Mouse (Mus musculus): ENCODE results near the gene Ubxn10. TPM values are rescaled to one million over a fixed set of nuclear protein-coding genes. Genes with fewer than 3 reads are reported as not detected.
A peak's percentile ranks its signal among the peaks of the same experiment; 100 is the strongest.

The Ubxn10 gene
- polyA plus RNA-seq, 1 experiment from 2014 or later, result 2.3 TPM

DNA sequence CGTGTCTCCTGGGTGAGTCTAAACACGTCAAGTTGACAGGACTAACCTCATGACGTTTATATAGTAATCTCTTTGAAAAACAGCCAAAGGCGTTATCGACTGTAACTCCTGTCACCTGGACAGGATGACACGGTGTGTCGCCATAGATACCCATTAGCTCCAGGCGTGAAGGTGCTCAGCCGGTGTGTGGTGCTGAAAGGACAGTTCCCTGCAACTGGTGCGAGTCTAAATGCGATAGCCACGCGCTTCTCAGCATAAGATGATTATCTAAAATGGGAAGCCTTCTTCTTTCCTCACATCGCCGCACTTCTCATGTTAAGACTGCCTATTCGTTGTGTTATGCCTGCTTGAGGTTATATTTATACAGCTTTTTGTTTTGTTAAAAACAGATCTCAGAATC, 60.5 kb downstream of the Ubxn10 start:
- H3K4me1 ChIP-seq (ENCODE audit: control insufficient read depth, insufficient read depth, low read length), result no peaks in the 10 kb centered on the region
- H3K4me2 ChIP-seq (ENCODE audit: low read depth, severe bottlenecking), result no peak overlapping the region
- no peaks in the 10 kb centered on the region for H3K36me3 ChIP-seq (ENCODE audit: control insufficient read depth, insufficient read depth, low read length)
- ATAC-seq (ENCODE audit: insufficient number of reproducible peaks, low FRiP score, low TSS enrichment, low read depth), result no peak
- H3K9me3 ChIP-seq (ENCODE audit: control insufficient read depth, low read length), result no peaks in the 10 kb centered on the region
- WGBS, result 13% methylated on average over 16 of the region's 16 CpGs
- H3K9ac ChIP-seq (ENCODE audit: low read length), result no peak overlapping the region
- H3K27me3 ChIP-seq (ENCODE audit: control insufficient read depth, insufficient read depth, low read length), result 0 out of 2 replicates have a peak, but pooled peaks cover 2% of the 10 kb centered on the region
- DNase-seq (ENCODE audit: low spot score), result peak; percentile 82
- H3K27ac ChIP-seq (replicated peaks; ENCODE audit: low read depth, low read length), result no peak overlapping the region
- H3K4me3 ChIP-seq (ENCODE audit: low read depth, low read length), result no peak overlapping the region

DNA sequence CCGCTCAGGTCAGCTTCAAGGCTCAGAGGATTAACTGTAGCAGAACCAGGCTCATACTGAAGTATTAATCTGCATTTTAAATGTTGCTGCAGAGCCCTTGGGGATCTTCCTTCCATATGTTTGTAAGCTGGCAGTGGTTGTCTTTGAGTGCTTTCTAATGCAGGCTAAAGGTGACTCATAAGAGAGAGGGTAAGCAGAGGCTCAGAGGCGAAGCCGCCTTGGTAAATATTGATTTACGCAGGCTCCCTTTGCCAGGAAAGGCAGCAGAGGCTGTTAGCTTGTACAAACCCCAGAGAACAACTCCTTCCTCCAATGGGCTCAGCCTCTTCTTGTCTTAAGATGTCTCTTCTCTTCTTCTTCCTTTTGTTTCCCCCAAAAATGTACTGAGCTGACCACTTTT, 64.8 kb downstream of the Ubxn10 start:
- 59% methylated on average over 4 of the region's 4 CpGs for WGBS
- Histone ChIP-seq H3K4me1 (ENCODE audit: control insufficient read depth, insufficient read depth, low read length) (no peaks in the 10 kb centered on the region), H3K9me3 (ENCODE audit: control insufficient read depth, low read length) (no peaks in the 10 kb centered on the region), H3K27me3 (ENCODE audit: control insufficient read depth, insufficient read depth, low read length) (no peaks in the 10 kb centered on the region), H3K9ac (ENCODE audit: low read length) (no peak overlapping the region), H3K4me3 (ENCODE audit: low read depth, low read length) (no peak overlapping the region), H3K36me3 (ENCODE audit: control insufficient read depth, insufficient read depth, low read length) (no peaks in the 10 kb centered on the region), H3K27ac (replicated peaks; ENCODE audit: low read depth, low read length) (no peak overlapping the region), H3K4me2 (ENCODE audit: low read depth, severe bottlenecking) (no peak overlapping the region)
- no peak for DNase-seq (ENCODE audit: low spot score)
- ATAC-seq (ENCODE audit: insufficient number of reproducible peaks, low FRiP score, low TSS enrichment, low read depth), result no peak

DNA sequence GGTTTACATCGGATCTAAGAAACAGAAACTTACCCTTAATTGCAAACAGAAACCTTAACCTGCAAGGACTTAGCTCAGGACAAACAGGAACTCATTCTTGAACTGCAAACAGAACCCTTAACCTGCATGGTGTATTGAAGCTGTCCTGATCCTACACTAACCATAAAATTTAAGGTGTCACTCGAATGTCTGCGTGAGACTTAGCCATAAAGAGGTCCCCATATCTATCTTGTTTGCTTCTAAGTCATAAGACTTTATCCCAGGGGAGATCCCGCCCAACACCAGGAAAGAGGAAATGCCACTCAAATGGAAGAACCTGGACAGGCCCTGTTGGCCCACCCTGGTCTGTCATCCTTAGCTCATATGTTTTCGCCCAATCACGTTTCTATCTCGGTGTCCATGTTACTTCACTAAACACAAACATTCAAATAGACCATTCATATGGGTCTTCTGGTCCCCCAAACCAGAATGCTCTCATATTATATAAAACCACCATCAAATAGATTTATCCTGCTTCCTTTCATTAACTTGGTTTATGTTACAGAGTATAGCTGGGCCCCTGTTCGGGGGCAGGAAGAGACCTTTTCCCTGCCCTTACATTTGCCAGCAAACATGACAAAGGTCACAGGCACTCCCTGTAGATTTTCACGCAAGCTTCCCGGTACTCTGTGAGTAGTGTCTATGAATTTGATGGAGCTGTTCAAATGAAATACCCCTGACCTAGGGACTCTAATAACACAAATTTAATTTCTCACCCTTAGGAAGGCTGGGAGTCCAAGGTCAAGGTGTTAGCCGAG, 66.7 kb downstream of the Ubxn10 start:
- no peak overlapping the region for H3K9ac ChIP-seq (ENCODE audit: low read length)
- ATAC-seq (ENCODE audit: insufficient number of reproducible peaks, low FRiP score, low TSS enrichment, low read depth) (no peak), DNase-seq (ENCODE audit: low spot score) (no peak)
- no peak overlapping the region for H3K4me3 ChIP-seq (ENCODE audit: low read depth, low read length)
- no peaks in the 10 kb centered on the region for H3K27me3 ChIP-seq (ENCODE audit: control insufficient read depth, insufficient read depth, low read length)
- H3K27ac ChIP-seq (replicated peaks; ENCODE audit: low read depth, low read length), result no peak overlapping the region
- no peaks in the 10 kb centered on the region for H3K36me3 ChIP-seq (ENCODE audit: control insufficient read depth, insufficient read depth, low read length)
- 79% methylated on average over 11 of the region's 11 CpGs for WGBS
- H3K9me3 ChIP-seq (ENCODE audit: control insufficient read depth, low read length), result no peaks in the 10 kb centered on the region
- H3K4me2 ChIP-seq (ENCODE audit: low read depth, severe bottlenecking), result no peak overlapping the region
- H3K4me1 ChIP-seq (ENCODE audit: control insufficient read depth, insufficient read depth, low read length), result no peaks in the 10 kb centered on the region

DNA sequence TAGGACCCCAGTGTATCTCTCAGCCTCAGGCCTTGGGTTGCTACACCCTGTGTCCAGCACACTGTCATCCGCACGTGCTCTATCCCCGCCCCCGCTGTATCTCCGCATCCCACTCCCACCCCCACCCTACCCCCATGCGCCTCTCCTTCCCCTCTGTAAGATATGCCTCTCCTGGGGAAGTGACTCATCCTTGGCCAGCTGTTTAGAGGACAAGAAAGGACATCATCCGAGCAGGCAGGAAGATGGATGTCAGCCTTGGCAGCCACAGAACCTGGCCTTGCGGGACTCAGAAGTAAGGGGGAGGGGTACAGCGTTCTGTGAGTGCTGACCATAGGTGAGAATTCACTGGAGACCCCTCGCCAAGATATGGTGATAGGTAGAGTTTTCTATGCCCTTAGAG, 70.4 kb downstream of the Ubxn10 start:
- 70% methylated on average over 10 of the region's 10 CpGs for WGBS
- no peak overlapping the region for H3K27ac ChIP-seq (replicated peaks; ENCODE audit: low read depth, low read length)
- DNase-seq (ENCODE audit: low spot score), result no peak
- no peaks in the 10 kb centered on the region for H3K27me3 ChIP-seq (ENCODE audit: control insufficient read depth, insufficient read depth, low read length)
- no peak overlapping the region for H3K4me2 ChIP-seq (ENCODE audit: low read depth, severe bottlenecking)
- no peaks in the 10 kb centered on the region for H3K9me3 ChIP-seq (ENCODE audit: control insufficient read depth, low read length)
- H3K36me3 ChIP-seq (ENCODE audit: control insufficient read depth, insufficient read depth, low read length), result no peaks in the 10 kb centered on the region
- H3K4me1 ChIP-seq (ENCODE audit: control insufficient read depth, insufficient read depth, low read length), result no peaks in the 10 kb centered on the region
- ATAC-seq (ENCODE audit: insufficient number of reproducible peaks, low FRiP score, low TSS enrichment, low read depth), result no peak
- no peak overlapping the region for H3K4me3 ChIP-seq (ENCODE audit: low read depth, low read length)
- no peak overlapping the region for H3K9ac ChIP-seq (ENCODE audit: low read length)

DNA sequence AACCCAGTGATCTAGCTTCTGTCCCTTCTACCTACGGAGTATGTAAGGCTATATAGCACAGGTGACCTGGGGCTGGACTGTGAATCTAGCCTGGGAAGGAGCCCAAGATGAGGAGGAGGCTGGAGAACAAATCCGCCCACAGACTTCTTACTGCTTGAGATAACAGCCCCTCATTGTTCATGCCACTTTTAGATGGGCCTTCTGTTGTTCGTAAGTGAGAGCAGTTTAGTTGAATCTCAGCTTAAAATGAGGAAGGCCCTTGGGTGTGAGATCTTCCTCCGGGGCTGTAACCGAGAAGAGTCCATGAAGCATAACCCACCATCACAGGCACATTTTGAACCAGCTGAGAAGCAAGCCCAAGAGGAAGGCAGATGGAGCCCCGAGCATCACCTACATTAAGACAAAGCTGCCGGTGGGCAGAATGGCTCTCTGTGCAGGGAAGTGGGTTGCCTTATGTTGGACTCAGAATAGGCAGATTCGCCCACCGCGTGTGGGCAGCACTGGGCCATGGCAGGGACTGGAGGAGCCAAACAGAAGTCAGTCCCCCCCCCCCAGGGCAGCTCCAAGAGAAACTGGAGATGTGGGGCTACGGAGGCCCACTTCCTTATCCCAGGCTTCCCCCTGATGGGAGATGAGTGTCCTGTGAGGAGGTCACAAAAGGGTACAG, 76.9 kb downstream of the Ubxn10 start:
- Histone ChIP-seq H3K4me3 (ENCODE audit: low read depth, low read length) (no peak overlapping the region), H3K27ac (replicated peaks; ENCODE audit: low read depth, low read length) (no peak overlapping the region), H3K9me3 (ENCODE audit: control insufficient read depth, low read length) (no peaks in the 10 kb centered on the region), H3K36me3 (ENCODE audit: control insufficient read depth, insufficient read depth, low read length) (no peaks in the 10 kb centered on the region), H3K9ac (ENCODE audit: low read length) (no peak overlapping the region), H3K4me1 (ENCODE audit: control insufficient read depth, insufficient read depth, low read length) (no peaks in the 10 kb centered on the region), H3K27me3 (ENCODE audit: control insufficient read depth, insufficient read depth, low read length) (no peaks in the 10 kb centered on the region), H3K4me2 (ENCODE audit: low read depth, severe bottlenecking) (no peak overlapping the region)
- no peak for ATAC-seq (ENCODE audit: insufficient number of reproducible peaks, low FRiP score, low TSS enrichment, low read depth)
- WGBS, result 82% methylated on average over 11 of the region's 11 CpGs
- DNase-seq (ENCODE audit: low spot score), result no peak

Other genes starting within 250 kb of the Ubxn10 start
- 0.11 TPM in 1 of 2 replicates, not detected in the other for gene Vwa5b1, start 101.3 kb downstream of the Ubxn10 start, polyA plus RNA-seq (2014; fragmentation: Nextera tagmentation; extraction: Ambion mirVana)
- 0.27 and 1.1 TPM in 2 replicates for gene Pla2g2c, start 12.4 kb downstream of the Ubxn10 start, polyA plus RNA-seq (2014; fragmentation: Nextera tagmentation; extraction: Ambion mirVana)
- gene Pla2g2f, start 20.5 kb upstream of the Ubxn10 start, polyA plus RNA-seq (2014; fragmentation: Nextera tagmentation; extraction: Ambion mirVana), result 0.09 and 0.14 TPM in 2 replicates
- gene Pla2g2d, start 38.6 kb upstream of the Ubxn10 start, polyA plus RNA-seq (2014; fragmentation: Nextera tagmentation; extraction: Ambion mirVana), result not detected in 2 replicates
- gene Pla2g5, start 126.3 kb upstream of the Ubxn10 start, polyA plus RNA-seq (2014; fragmentation: Nextera tagmentation; extraction: Ambion mirVana), result 0.12 TPM in 1 of 2 replicates, not detected in the other
- not detected in 2 replicates for gene Gm13030, start 136.8 kb upstream of the Ubxn10 start, polyA plus RNA-seq (2014; fragmentation: Nextera tagmentation; extraction: Ambion mirVana)
- gene Pla2g2e, start 140.8 kb upstream of the Ubxn10 start, polyA plus RNA-seq (2014; fragmentation: Nextera tagmentation; extraction: Ambion mirVana), result not detected in 2 replicates
- gene Otud3, start 176.8 kb upstream of the Ubxn10 start, polyA plus RNA-seq (2014; fragmentation: Nextera tagmentation; extraction: Ambion mirVana), result 3.6 and 3.7 TPM in 2 replicates
- not detected in 2 replicates for gene Rnf186, start 229.9 kb upstream of the Ubxn10 start, polyA plus RNA-seq (2014; fragmentation: Nextera tagmentation; extraction: Ambion mirVana)
- gene Tmco4, start 235.7 kb upstream of the Ubxn10 start, polyA plus RNA-seq (2014; fragmentation: Nextera tagmentation; extraction: Ambion mirVana), result 1.0 and 1.4 TPM in 2 replicates

All from limb, embryonic 11.5 days (tissue).